Mouse (Mus musculus) adrenal gland, postnatal 36 days (tissue): ENCODE results near the gene Rit1. TPM values are rescaled to one million over a fixed set of nuclear protein-coding genes. Genes with fewer than 3 reads are reported as not detected.
"Not testable (repeated sequence)": the region's sequence is repeated elsewhere in the genome, so short reads cannot be mapped to it uniquely, and the experiment has no call there.

Experiments
- DNase-seq, 2 experiments: peaks; one replicate each; pipeline ENCODE4 v3.0.0; 2021; ENCODE audit warnings: mixed read lengths in 1 of 2
- long read RNA-seq, 2 experiments: library from polyadenylated mRNA; stranded (forward); transcript quantifications; one replicate each; pipeline ENCODE4 v2.0.0; 2021; ENCODE audit warnings: borderline sequencing depth in 2 of 2
- total RNA-seq, 2 experiments: library from RNA; stranded (reverse); gene quantifications; 2 replicates each; pipeline ENCODE4 v1.2.3; 2021

Rit1 gene
- 10 to 100 TPM; 49.9 to 58.4 TPM for total RNA-seq
- long read RNA-seq, experiment 1, transcript Rit1-201 (6 exons, 1,204 nt): major isoform, 46 of 80 reads
- long read RNA-seq, experiment 1, transcript Rit1-208 (6 exons, 993 nt): minor isoform, 7 of 80 reads
- long read RNA-seq, experiment 1, partial matches to known transcripts: 1 of 80 reads
- long read RNA-seq, experiment 1, other reads (novel, unspliced or antisense): 26 of 80 reads
- long read RNA-seq, experiment 2, transcript Rit1-201 (6 exons, 1,204 nt): major isoform, 16 of 26 reads
- long read RNA-seq, experiment 2, partial matches to known transcripts: 1 of 26 reads
- long read RNA-seq, experiment 2, other reads (novel, unspliced or antisense): 7 of 26 reads

GRCm38 (mm10) chr3:88716399-88717197, at the start of gene Rit1:
Rit1 (plus strand) TSS chr3:88716838.
- DNase-seq: peak; percentile 88 to 93

DNA sequence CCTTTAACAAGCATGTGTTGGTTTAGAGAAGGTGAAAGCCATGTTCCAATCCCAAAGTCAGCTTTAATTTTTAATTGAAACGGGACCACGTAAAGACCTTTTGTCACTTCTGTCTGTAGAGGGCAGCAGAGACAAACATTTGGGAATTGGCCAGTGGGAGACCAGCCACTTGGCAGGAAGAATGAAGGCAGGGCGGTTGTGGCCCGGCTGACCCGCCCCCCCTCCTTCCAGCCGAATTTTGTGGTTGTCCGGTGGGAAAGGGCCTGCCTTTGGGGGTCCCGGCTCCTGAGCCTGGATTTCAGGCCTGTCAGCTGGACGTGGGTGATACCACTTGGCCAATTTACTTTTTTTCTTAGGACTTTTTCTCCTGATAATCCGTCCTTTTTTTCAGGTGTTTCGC, 39.2 kb upstream of the Rit1 start:
- DNase-seq: peak; percentile 71 to 82

DNA sequence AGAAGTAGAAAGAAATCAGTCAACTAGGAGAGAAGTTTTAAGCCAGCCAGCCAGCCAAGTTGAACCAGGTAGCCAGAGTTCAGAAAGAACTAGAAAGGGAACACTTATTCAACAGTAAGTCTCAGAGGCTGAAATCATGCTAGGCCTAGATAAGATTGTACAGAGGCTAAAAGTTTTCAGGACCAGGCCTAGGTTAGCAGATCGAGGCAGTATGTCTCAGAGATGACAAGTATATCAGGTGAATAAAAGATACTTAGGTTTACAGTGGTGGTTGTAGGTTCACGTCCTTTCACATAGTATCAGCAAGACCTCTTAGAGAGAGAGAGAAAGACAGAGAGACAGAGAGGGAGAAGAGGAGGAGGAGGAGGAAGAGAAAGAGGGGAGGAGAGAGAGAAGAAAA, 32.8 kb upstream of the Rit1 start:
- no peak for DNase-seq

DNA sequence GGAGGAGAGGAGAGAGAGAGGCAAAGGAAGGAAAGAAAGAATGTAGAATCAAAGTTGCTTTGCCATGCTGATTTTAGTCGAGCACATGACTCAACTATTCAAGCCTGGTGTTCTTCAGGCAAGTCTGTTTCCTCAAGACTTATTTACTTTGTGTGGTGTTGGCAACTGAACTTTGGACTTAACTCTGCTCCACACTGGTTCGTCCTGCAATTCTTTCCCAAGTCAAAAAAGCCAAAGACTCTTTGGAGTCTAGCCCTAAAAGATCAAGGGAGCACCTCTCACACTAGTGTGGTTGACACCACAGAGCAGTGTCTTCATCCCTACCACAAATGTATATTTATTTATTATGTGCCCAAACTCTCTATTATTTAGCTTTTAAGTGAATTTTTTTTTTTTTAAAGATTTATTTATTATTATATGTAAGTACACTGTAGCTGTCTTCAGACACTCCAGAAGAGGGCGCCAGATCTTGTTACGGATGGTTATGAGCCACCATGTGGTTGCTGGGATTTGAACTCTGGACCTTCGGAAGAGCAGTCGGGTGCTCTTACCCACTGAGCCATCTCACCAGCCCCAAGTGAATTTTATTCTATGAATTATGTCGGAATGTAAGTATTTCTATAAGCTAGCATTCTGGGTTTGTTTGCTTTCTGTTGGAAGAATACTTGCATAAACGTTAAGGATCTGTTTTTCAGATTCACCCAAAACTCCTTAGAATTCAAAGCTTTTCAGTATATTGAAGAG, 32.2 kb upstream of the Rit1 start:
- DNase-seq: no peak

DNA sequence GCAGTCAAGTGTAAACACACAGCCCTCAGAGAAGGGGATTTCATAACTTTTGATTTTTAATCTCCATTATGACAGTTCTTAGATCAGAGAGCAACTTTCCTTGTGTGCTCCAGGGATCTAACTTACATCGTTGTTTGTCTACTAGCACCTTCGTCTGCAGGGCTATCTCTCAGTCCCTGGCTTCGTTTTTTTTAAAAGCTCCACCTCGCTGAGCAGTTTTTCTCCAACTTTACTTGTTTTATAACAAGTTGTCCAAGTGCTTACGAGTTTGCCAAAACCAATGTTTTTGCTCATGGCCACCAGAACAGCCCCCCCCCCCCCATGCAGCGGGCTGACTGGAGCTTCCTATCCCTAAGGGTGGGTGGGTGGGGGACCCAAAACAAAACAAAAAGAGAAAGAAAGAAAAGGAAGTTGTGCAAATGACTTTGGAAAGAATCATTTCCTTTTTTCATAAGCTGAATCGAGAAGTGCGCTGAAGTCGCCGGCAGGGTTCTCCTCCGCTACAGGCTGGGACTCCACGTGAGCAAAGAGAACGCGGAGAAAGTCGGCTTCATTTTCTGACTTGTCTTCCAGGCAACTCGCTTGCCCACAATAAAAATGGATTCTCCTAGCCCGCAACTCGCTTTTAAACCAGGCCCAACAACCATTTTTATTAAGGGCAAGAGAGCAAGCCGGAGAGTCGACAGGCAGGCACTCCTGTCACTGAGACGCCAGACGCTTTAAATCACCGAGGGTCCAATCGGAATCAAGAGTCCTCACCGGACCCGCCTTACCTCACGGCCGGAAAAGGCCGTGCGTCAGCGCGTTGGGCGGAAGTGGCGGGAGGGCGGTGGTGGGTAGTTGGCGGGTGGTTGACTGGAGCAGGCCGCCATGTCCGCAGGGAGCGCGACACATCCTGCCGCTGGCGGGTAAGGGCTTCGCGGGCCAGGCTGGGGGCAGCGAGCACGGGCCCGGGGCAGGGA, 31.4 kb upstream of the Rit1 start, which contains the start of gene Khdc4:
Gene Khdc4, plus strand, starts transcription at position 824 of the 962 bp plus-strand sequence.
- DNase-seq: peak; percentile 97

DNA sequence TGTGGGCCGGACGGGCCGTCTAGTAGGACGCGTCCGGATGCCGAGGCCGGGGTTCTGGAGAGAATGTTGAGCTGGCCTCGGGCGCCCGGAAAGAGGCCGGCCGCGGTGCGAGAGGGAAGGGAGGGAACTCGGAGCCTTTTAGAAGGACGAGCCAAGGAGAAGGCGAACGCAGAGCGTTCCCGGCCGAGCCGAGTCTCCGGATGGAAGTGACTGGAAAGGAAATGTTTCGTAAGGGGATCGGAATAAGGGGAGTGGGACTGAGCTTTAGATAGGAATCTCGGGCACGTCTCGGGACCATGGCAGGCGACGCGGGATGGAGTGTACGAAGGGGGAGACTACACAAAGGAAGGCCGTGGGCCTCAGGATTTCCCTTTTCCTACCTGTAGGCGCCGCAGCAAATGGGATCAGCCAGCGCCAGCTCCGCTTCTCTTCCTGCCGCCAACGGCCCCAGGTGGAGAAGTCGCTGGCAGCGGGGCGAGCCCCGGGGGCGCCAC, 30.6 kb upstream of the Rit1 start:
- peak; percentile 52 to 66 for DNase-seq

DNA sequence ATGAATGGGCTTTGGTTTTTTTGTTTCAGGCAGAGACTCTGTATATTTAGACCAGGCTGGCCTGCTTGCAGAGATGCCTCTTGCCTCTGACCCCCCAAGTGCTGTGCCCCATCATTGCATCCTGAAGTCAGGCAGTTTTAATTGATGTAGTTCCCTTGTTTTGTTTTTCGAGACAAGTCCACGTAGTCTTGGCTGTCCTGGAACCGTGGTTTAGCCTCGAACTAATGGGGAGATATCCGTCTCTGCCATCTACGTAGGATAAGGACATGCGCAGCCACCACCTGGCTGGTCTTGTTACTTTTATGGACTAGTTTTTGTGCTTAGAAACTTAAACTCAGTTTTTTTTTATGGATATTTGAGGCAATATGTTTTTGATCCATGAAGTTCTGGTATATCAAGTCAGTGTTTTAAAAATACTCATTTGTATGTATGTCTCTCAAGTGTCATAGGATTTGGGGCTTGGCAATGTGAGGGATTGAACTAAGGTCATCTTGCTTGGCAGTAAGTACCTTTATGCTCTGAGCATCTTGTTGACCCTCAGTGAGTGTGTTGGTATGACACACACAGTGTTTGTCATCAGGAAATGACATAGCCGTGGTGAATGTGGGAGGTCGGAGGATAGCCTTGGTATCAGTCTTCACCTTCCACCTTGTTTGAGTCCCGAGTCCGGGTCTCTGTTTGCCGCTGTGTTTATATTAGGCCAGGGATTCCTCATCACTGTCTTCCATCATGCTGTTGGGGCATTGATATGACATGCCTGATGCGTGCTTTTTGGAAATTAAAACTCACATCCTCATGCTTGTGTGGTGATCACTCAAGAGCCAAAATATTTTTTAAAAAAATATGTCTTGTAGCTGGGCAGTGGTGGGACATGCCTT, 29.7 kb upstream of the Rit1 start:
- peak; percentile 19 to 23 for DNase-seq

DNA sequence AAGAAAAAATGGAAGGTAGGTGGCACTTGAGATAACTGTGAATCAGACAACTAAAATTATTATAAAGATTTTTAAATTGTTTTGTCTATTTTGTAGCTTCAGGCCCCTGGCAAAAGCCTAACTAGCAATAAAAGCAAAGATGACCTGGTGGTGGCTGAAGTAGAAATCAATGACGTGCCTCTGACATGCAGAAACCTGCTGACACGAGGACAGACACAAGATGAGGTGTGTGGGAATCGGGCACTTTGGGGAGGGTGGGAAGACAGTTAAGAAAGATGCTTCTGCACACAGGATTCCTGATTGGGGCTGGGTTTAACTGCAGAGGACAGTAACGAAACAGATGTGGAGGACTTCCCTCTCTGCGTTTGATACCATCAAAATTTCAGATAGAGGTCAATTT, 27.6 kb upstream of the Rit1 start:
- DNase-seq: no peak

DNA sequence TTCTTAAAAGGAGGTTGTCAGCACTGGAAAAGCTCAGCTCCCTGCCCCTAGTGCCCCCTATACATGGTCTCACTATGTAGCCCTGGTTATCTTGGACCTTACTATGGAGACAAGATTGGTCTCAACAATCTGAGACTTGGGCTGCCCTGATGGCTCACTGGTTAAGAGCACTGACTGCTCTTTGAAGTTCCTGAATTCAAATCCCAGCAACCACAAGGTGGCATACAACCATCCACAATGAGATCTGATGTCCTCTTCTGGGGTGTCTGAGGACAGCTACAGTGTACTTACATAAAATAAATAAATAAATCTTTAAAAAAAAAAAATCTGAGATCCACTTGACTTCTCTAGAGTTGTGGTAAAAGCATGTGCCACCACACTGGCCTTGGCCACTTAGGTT, 21.1 kb upstream of the Rit1 start:
- no peak for DNase-seq

DNA sequence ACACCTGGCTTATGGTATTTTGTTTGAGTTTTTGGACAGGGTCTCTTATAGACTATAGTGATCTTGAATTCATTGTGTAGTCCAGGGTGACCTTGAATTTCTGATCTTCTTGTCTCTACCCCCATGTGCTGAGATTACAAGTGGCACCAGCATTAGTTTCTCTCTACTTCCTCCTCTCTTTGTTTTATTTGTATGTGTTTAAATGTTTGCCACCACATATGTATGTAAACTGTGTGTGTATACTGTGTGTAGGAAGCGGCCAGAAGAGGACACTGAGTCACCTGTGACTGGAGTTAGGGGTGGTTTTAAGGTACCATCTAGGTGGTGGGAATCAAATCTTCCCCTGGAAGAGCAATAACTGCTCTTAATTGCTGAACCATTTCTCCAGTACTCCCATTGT, 18.6 kb upstream of the Rit1 start:
- DNase-seq: no peak

- DNase-seq: no peak
Observed at GRCm38 (mm10) chr3:88698834-88699233, 17.8 kb upstream of the Rit1 start.

GRCm38 (mm10) chr3:88700247-88700646, 16.4 kb upstream of the Rit1 start:
- no peak for DNase-seq

DNA sequence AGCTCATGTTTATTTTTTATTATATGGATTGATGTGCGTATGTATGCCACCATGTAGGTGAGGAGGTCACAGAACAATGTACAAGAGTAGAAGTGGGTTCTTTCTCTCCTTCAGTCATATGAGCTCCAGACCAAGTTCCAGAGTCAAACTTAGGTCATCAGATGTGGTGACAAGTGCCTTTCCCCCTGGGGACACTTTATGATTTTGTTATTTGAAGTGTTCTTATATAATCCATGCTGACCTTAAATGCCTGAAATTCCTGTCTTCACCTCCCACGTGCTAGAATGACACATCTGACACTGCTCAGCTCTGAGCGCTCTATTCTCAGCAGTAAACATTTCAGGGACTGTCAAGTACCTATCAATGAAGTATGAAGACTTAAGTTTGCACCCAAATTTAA, 15.4 kb upstream of the Rit1 start:
- DNase-seq: no peak

DNA sequence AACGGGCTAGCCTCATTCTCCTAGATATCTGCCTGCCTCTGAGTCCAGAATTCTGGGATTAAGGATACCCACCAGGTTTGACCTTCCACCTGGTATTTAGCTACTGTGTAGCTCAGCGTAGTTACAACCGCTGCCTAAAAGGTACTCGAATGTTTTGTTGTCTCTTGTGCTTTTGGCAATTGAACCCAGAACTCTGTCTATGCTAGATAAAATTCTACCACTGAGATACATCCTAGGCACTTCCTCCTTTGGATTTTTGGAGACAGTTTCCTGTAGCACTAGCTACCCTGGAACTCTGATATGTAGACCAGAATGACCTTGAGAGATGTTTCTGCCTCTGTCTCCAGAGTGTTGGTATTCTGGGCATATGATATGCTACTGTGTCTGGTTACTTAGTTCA, 2.9 kb upstream of the Rit1 start:
- no peak for DNase-seq

DNA sequence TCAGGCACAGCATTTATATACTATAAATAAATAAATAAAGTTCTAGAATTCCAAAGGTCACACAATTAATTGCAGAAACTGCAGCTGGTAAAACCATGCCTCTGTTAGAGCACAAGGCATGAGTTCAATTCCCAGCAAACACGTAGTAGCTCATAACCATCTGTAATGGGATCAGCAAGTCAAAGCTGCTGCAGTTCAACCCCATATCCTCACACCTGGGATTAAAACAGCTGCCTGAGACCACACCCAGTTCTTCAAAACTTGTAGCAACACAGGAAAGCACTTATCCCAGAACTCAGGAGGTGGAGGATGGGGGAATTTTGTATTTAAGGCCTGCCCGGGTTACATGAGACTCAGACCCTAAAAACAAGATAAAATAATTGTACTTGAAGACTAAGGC, 1.9 kb upstream of the Rit1 start:
- no peak for DNase-seq

DNA sequence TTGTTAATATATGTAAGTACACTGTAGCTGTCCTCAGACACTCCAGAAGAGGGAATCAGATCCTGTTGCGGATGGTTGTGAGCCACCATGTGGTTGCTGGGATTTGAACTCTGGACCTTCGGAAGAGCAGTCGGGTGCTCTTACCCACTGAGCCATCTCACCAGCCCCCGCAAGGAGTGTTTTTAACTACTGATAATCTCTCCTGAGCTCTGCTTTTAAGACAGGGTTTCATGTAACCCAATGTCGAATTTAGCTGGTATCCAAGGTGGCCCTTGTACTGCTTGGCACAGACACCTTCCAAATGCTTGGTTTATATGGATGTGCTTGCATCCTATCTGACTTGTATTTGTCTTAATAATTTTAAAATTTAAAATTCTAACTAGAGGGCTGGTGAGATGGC, 922 bp upstream of the Rit1 start:
- not testable (repeated sequence) for DNase-seq

DNA sequence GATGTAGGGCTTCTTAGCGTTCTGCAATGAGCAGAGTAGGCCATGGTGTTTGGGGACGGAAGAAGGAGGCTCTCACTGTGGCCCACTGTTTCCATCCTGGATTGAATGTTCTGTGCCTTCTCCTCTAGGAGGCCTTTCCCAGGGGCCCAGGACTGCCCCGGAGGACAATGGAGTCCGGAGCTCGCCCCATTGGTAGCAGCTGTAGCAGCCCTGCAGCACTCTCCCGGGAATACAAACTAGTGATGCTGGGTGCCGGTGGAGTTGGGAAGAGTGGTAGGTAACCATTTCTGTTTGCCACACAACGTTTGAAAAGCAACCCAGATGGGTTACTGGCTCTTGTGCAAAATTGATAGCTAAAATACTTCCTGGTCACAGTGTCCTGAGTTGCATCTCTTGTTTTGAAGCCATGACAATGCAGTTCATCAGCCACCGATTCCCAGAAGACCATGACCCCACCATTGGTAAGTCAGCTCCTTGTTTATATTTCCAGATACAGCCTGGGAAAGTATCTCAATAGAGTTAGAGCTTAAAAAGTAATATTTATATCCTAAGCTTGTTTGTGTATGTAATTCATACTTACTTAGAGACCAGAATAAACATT, 660 bp downstream of the Rit1 start:
- DNase-seq: peak; percentile 39 to 40

DNA sequence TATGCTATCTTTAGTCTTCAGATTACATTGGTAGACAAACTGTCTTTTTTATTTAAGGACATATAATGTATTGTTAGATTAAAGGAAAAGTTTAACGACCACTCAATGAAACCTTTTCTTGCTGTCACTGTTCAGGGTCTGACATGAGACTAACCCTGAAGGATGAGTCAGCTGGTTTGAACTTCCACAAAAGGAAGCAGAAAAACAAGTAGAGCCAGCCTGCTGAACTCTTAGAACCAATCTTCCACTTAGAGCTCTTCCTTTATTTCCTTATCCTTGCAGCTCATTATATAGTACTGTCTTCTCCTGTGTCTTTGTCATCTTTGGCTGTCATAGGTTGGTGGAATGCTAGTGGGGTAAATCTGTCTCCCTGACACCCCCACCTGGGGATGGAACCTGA, 1.2 kb downstream of the Rit1 start:
- DNase-seq: no peak

DNA sequence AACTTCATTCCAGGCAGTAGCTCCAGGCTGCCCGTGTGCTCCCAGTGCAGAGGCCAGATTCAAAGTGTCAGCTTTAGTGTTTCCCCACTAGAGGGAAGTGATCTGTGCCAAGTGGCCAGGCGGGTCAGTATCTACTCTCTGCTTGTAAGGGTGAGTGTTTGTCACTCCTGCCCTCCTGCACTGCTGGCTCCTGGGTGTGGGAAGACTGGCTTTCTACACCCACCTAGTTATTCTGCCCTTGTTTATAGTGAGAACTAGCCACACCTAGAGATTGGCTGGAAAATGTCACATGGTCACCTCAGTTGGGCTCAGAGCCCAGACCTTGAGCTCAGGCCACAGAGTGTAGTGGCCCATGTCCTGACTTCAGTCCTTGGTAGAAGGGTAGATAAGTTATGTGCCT, 2.5 kb downstream of the Rit1 start:
- DNase-seq: peak; percentile 68 to 70

DNA sequence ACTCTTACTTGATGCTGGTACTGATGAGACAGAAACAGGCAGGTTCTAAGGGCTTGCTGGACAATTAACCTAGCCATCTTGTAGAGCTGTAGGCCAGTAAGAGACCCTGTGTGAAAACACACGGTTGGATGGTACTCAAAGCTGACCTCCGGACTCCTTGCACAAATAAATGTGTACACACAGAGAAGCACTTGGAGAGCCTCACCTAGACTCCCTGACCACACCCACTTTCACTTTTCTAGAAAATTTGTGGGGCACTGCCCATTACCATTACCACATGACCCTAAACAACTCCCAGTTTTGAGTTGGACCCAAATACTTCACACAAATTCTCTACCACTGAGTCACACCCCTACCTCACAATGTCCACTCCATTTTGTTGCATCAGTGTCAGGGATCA, 19.9 kb downstream of the Rit1 start:
- no peak for DNase-seq
